Mouse (Mus musculus) neural tube, embryonic 11.5 days (tissue): ENCODE measurements around the gene Adamts9. TPM values are rescaled to one million over a fixed set of nuclear protein-coding genes. Genes with fewer than 3 reads are reported as not detected.

Experiments used
- ATAC-seq: fragments of 200-750 bp; cut with Nextera tagmentation; 2 replicates; pipeline ENCODE4 v1.8.0; 2017; ENCODE audit warnings: moderate number of reproducible peaks, mild to moderate bottlenecking, moderate TSS enrichment, moderate library complexity; ENCODE audit not compliant: insufficient read depth, low FRiP score, low TSS enrichment
- DNase-seq: peaks from one replicate; pipeline ENCODE4 v3.0.0-alpha.2; 2015; ENCODE audit warnings: low spot score
- H3K27ac ChIP-seq: fragments of 300-500 bp; sonication (generic); 2 replicates; pipeline ENCODE4 v1.5.1; 2014; ENCODE audit warnings: low read depth, mild to moderate bottlenecking, low read length
- H3K27me3 ChIP-seq: fragments of 300-500 bp; sonication (generic); 2 replicates; pipeline ENCODE4 v1.6.1; 2014; ENCODE audit warnings: mild to moderate bottlenecking, low read length, mixed read lengths; ENCODE audit not compliant: control insufficient read depth, insufficient read depth
- H3K36me3 ChIP-seq: fragments of 300-500 bp; sonication (generic); 2 replicates; pipeline ENCODE4 v1.6.1; 2014; ENCODE audit warnings: mild to moderate bottlenecking, low read length, moderate library complexity, mixed read lengths; ENCODE audit not compliant: control insufficient read depth, insufficient read depth
- H3K4me1 ChIP-seq: fragments of 300-500 bp; sonication (generic); 2 replicates; pipeline ENCODE4 v1.6.1; 2014; ENCODE audit warnings: low read length, mixed read lengths; ENCODE audit not compliant: control insufficient read depth, insufficient read depth
- H3K4me2 ChIP-seq: fragments of 300-500 bp; sonication (generic); 2 replicates; pipeline ENCODE4 v1.6.1; 2014; ENCODE audit warnings: low read depth, mild to moderate bottlenecking, moderate library complexity
- H3K4me3 ChIP-seq: fragments of 300-500 bp; sonication (generic); 2 replicates; pipeline ENCODE4 v1.5.1; 2014; ENCODE audit warnings: low read depth, low read length
- H3K9ac ChIP-seq: fragments of 300-500 bp; sonication (generic); 2 replicates; pipeline ENCODE4 v1.6.1; 2014; ENCODE audit warnings: mild to moderate bottlenecking, low read length
- H3K9me3 ChIP-seq: fragments of 300-500 bp; sonication (generic); 2 replicates; pipeline ENCODE4 v1.6.1; 2016; ENCODE audit warnings: low read length; ENCODE audit not compliant: control insufficient read depth
- WGBS: fragments of 180-500 bp; shearing (Covaris S2); extraction: QIAGEN DNeasy Blood & Tissue Kit; methylation state at CpG from one replicate; pipeline ENCODE4 v1.1.7; 2014; 5-methylcytosine and 5-hydroxymethylcytosine counted together
- polyA plus RNA-seq: library from polyadenylated mRNA; unstranded; fragments of >200 nt; fragmentation: Nextera tagmentation; extraction: Ambion mirVana; gene quantifications from 2 replicates; pipeline ENCODE4 v1.2.1, GENCODE M21; 2014

The Adamts9 gene
- polyA plus RNA-seq, 1 experiment from 2014 or later: 1.4 TPM

GRCm38 (mm10) chr6:92762372-92762771 is 180.9 kb downstream of the Adamts9 start:
- Histone ChIP-seq H3K9me3 (no peaks in the 10 kb centered on the region), H3K9ac (no peak overlapping the region), H3K27ac (no peak overlapping the region), H3K27me3 (no peaks in the 10 kb centered on the region), H3K4me2 (no peak overlapping the region), H3K36me3 (no peaks in the 10 kb centered on the region), H3K4me3 (no peak overlapping the region), H3K4me1 (no peaks in the 10 kb centered on the region)
- 37% methylated on average over 3 of the region's 3 CpGs for WGBS
- DNase-seq: no peak
- no peak for ATAC-seq

- H3K9me3 ChIP-seq: no peaks in the 10 kb centered on the region
These were observed 183.7 kb downstream of the Adamts9 start for GRCm38 (mm10) chr6:92759616-92760015.

GRCm38 (mm10) chr6:92755826-92756225 is 187.5 kb downstream of the Adamts9 start:
- 53% methylated on average over 5 of the region's 5 CpGs for WGBS

More at GRCm38 (mm10) chr6:92759616-92760015, 183.7 kb downstream of the Adamts9 start:
- no peak overlapping the region for H3K4me2 ChIP-seq
- no peaks in the 10 kb centered on the region for H3K27me3 ChIP-seq
- H3K9ac ChIP-seq: no peak overlapping the region
- H3K36me3 ChIP-seq: no peaks in the 10 kb centered on the region
- ATAC-seq (no peak), DNase-seq (no peak)
- no peak overlapping the region for H3K27ac ChIP-seq
- H3K4me3 ChIP-seq: no peak overlapping the region
- no peaks in the 10 kb centered on the region for H3K4me1 ChIP-seq

GRCm38 (mm10) chr6:92752737-92753136 is 190.6 kb downstream of the Adamts9 start:
- Histone ChIP-seq H3K36me3 (no peaks in the 10 kb centered on the region), H3K4me3 (no peak overlapping the region), H3K9me3 (no peaks in the 10 kb centered on the region), H3K4me2 (no peak overlapping the region), H3K9ac (no peak overlapping the region), H3K4me1 (no peaks in the 10 kb centered on the region), H3K27me3 (no peaks in the 10 kb centered on the region), H3K27ac (no peak overlapping the region)
- 88% methylated on average over 2 of the region's 2 CpGs for WGBS
- DNase-seq (no peak), ATAC-seq (no peak)

More at GRCm38 (mm10) chr6:92755826-92756225, 187.5 kb downstream of the Adamts9 start:
- Histone ChIP-seq H3K36me3 (no peaks in the 10 kb centered on the region), H3K9me3 (no peaks in the 10 kb centered on the region), H3K9ac (no peak overlapping the region), H3K4me2 (no peak overlapping the region), H3K27ac (no peak overlapping the region), H3K4me3 (no peak overlapping the region), H3K4me1 (no peaks in the 10 kb centered on the region), H3K27me3 (no peaks in the 10 kb centered on the region)
- no peak for DNase-seq
- ATAC-seq: no peak

- no peak for DNase-seq
- H3K4me1 ChIP-seq: no peaks in the 10 kb centered on the region
- H3K27me3 ChIP-seq: no peaks in the 10 kb centered on the region
- no peak overlapping the region for H3K4me3 ChIP-seq
- H3K9ac ChIP-seq: no peak overlapping the region
- H3K36me3 ChIP-seq: no peaks in the 10 kb centered on the region
- no peak for ATAC-seq
- no peaks in the 10 kb centered on the region for H3K9me3 ChIP-seq
- no peak overlapping the region for H3K27ac ChIP-seq
- WGBS: 75% methylated on average over 4 of the region's 4 CpGs
- H3K4me2 ChIP-seq: no peak overlapping the region
These were observed 193.9 kb downstream of the Adamts9 start for GRCm38 (mm10) chr6:92749420-92749819.

GRCm38 (mm10) chr6:92743605-92744004 is 199.7 kb downstream of the Adamts9 start:
- ATAC-seq: no peak
- WGBS: 14% methylated on average over 11 of the region's 11 CpGs
- Histone ChIP-seq H3K4me2 (peak overlapping the region; percentile 9; the same call in 1 of the 2 replicates), H3K4me1 (no peaks in the 10 kb centered on the region), H3K9me3 (no peaks in the 10 kb centered on the region), H3K9ac (no peak overlapping the region), H3K4me3 (no peak overlapping the region), H3K27ac (no peak overlapping the region), H3K27me3 (no peaks in the 10 kb centered on the region), H3K36me3 (no peaks in the 10 kb centered on the region)
- DNase-seq: peak; percentile 75

GRCm38 (mm10) chr6:92737116-92737515 is 206.2 kb downstream of the Adamts9 start:
- DNase-seq (no peak), ATAC-seq (no peak)
- H3K4me3 ChIP-seq: no peak overlapping the region
- WGBS: 91% methylated on average over 1 of the region's 1 CpGs
- no peaks in the 10 kb centered on the region for H3K36me3 ChIP-seq
- H3K9ac ChIP-seq: no peak overlapping the region
- H3K27ac ChIP-seq: no peak overlapping the region
- H3K27me3 ChIP-seq: no peaks in the 10 kb centered on the region
- no peak overlapping the region for H3K4me2 ChIP-seq
- no peaks in the 10 kb centered on the region for H3K9me3 ChIP-seq
- H3K4me1 ChIP-seq: no peaks in the 10 kb centered on the region

GRCm38 (mm10) chr6:92733651-92734050 is 209.6 kb downstream of the Adamts9 start:
- H3K27me3 ChIP-seq: no peaks in the 10 kb centered on the region
- no peak for ATAC-seq
- no peaks in the 10 kb centered on the region for H3K36me3 ChIP-seq
- H3K9me3 ChIP-seq: no peaks in the 10 kb centered on the region
- H3K4me1 ChIP-seq: no peaks in the 10 kb centered on the region
- H3K4me3 ChIP-seq: no peak overlapping the region
- H3K9ac ChIP-seq: no peak overlapping the region
- H3K4me2 ChIP-seq: no peak overlapping the region
- DNase-seq: no peak
- no peak overlapping the region for H3K27ac ChIP-seq

GRCm38 (mm10) chr6:92728514-92728913 is 214.8 kb downstream of the Adamts9 start:
- ATAC-seq (no peak), DNase-seq (no peak)
- Histone ChIP-seq H3K9ac (no peak overlapping the region), H3K9me3 (no peaks in the 10 kb centered on the region), H3K27me3 (no peaks in the 10 kb centered on the region), H3K4me2 (no peak overlapping the region), H3K36me3 (no peaks in the 10 kb centered on the region), H3K4me1 (peaks cover 3% of the 10 kb centered on the region; the same call in 1 of the 2 replicates), H3K27ac (no peak overlapping the region), H3K4me3 (no peak overlapping the region)
- 42% methylated on average over 7 of the region's 7 CpGs for WGBS
